Mouse (Mus musculus): ENCODE data around the gene Uroc1. TPM values are rescaled to one million over a fixed set of nuclear protein-coding genes. Genes with fewer than 3 reads are reported as not detected.

Uroc1 gene
- polyA plus RNA-seq, 1 experiment from 2014 or later: 3.0 TPM

DNA sequence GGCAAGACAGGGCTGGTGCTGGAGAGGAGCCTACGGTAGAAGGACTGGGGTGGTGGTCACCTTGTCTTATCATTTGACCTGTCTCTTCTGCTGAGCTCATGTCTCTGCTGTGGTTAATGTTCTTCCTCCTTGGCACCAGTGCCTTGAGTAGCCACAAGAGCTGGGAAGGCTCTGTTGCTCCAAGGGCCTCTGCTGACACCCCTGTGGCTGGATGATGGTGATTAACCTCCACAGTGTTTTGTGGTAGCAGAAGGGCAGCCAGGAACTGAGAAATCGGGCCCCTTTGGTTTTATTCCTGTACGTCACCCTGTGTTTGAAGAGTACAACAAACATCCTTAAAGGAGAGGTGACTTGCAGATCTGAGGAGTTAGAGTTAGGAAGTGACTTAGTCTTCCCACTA is 1.2 kb downstream of the Uroc1 start:
- no peaks in the 10 kb centered on the region for H3K27me3 ChIP-seq (replicated peaks; ENCODE audit: control insufficient read depth, insufficient read depth, low read length)
- H3K4me2 ChIP-seq: peak overlapping the region; percentile 29; the same call in 1 of the 2 replicates
- DNase-seq (ENCODE audit: low spot score): no peak
- H3K4me3 ChIP-seq (ENCODE audit: low read depth, low read length): no peak overlapping the region
- no peak overlapping the region for H3K9ac ChIP-seq (ENCODE audit: low read depth, low read length)
- H3K27ac ChIP-seq (ENCODE audit: low read depth, low read length): no peak overlapping the region
- no peak for ATAC-seq (replicated peaks; ENCODE audit: low FRiP score)
- no peaks in the 10 kb centered on the region for H3K36me3 ChIP-seq (ENCODE audit: control insufficient read depth, insufficient read depth, low read length)
- H3K4me1 ChIP-seq (replicated peaks; ENCODE audit: control insufficient read depth, insufficient read depth, low read length): no peaks in the 10 kb centered on the region
- H3K9me3 ChIP-seq (ENCODE audit: control insufficient read depth, low read length): no peaks in the 10 kb centered on the region
- whole genome bisulfite sequencing: 52% methylated on average over 3 of the region's 3 CpGs

DNA sequence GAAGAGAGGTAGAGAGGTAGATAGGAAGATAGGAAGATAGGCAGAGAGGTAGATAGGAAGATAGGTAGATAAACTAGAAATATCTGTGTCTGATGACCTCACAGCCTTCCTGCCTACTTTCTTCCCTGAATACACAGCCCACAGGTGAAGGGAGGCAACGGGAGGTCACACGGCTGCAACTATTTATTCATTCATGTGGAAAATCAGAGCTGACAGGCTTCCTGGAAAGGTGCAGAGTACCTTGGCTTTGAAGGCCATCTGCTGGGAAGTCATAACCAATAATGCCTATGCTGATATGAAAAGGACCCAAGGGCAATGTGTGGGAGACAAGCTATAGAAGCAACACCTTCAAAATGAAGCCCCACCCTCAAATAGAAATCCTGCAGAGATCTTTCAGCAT is 9.3 kb downstream of the Uroc1 start:
- ATAC-seq (replicated peaks; ENCODE audit: low FRiP score): no peak
- H3K27me3 ChIP-seq (replicated peaks; ENCODE audit: control insufficient read depth, insufficient read depth, low read length): no peaks in the 10 kb centered on the region
- DNase-seq (ENCODE audit: low spot score): no peak
- no peak overlapping the region for H3K4me2 ChIP-seq
- no peak overlapping the region for H3K4me3 ChIP-seq (ENCODE audit: low read depth, low read length)
- no peak overlapping the region for H3K9ac ChIP-seq (ENCODE audit: low read depth, low read length)
- WGBS: 72% methylated on average over 2 of the region's 2 CpGs
- H3K36me3 ChIP-seq (ENCODE audit: control insufficient read depth, insufficient read depth, low read length): no peaks in the 10 kb centered on the region
- no peaks in the 10 kb centered on the region for H3K9me3 ChIP-seq (ENCODE audit: control insufficient read depth, low read length)
- no peaks in the 10 kb centered on the region for H3K4me1 ChIP-seq (replicated peaks; ENCODE audit: control insufficient read depth, insufficient read depth, low read length)
- H3K27ac ChIP-seq (ENCODE audit: low read depth, low read length): no peak overlapping the region

DNA sequence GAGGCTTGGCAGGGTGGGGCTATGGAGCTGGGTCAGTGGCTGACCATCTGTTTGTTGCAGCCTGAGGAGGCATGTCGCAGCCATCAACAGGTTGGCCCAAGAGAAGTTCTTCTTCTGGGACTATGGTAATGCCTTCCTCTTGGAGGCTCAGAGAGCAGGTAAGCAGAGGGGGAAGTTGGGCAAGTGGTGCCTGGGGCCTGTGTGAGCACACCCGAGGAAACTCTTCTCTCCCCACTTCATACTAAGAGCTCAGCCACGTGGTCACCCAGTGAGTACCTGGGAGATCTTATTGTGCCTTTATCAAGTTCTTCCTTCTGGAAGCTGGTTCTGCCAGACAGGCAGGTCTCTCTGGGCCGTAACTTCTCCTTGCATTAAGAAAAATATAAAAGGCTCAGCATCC is 14.1 kb downstream of the Uroc1 start:
- 57% methylated on average over 4 of the region's 4 CpGs for WGBS
- H3K4me3 ChIP-seq (ENCODE audit: low read depth, low read length): no peak overlapping the region
- no peak overlapping the region for H3K4me2 ChIP-seq
- H3K36me3 ChIP-seq (ENCODE audit: control insufficient read depth, insufficient read depth, low read length): no peaks in the 10 kb centered on the region
- no peaks in the 10 kb centered on the region for H3K4me1 ChIP-seq (replicated peaks; ENCODE audit: control insufficient read depth, insufficient read depth, low read length)
- DNase-seq (ENCODE audit: low spot score): no peak
- H3K9ac ChIP-seq (ENCODE audit: low read depth, low read length): no peak overlapping the region
- no peak overlapping the region for H3K27ac ChIP-seq (ENCODE audit: low read depth, low read length)
- no peaks in the 10 kb centered on the region for H3K9me3 ChIP-seq (ENCODE audit: control insufficient read depth, low read length)
- ATAC-seq (replicated peaks; ENCODE audit: low FRiP score): no peak
- no peaks in the 10 kb centered on the region for H3K27me3 ChIP-seq (replicated peaks; ENCODE audit: control insufficient read depth, insufficient read depth, low read length)

DNA sequence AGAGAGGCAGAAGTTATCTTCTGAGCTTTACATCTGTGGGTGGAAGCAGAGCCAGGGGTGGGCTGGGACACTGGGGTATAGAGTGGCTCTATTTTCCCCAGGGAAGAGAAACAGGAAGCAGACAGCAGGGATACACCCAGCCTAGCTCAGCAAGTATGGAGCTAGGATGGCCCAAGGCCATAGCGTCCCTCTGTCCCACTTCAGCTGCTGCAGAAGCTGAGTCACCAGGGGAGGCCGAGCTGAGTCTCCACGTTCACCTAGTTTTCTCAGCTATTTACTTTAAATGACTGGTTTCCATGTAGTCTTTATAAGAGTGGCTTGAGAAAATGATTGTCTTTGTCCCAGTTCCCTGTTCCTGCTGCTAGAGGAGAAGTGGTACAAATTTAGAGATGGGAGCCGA is 15.4 kb downstream of the Uroc1 start:
- no peak overlapping the region for H3K9ac ChIP-seq (ENCODE audit: low read depth, low read length)
- H3K4me1 ChIP-seq (replicated peaks; ENCODE audit: control insufficient read depth, insufficient read depth, low read length): no peaks in the 10 kb centered on the region
- no peak overlapping the region for H3K4me3 ChIP-seq (ENCODE audit: low read depth, low read length)
- no peaks in the 10 kb centered on the region for H3K36me3 ChIP-seq (ENCODE audit: control insufficient read depth, insufficient read depth, low read length)
- ATAC-seq (replicated peaks; ENCODE audit: low FRiP score) (no peak), DNase-seq (ENCODE audit: low spot score) (no peak)
- no peak overlapping the region for H3K27ac ChIP-seq (ENCODE audit: low read depth, low read length)
- H3K9me3 ChIP-seq (ENCODE audit: control insufficient read depth, low read length): no peaks in the 10 kb centered on the region
- WGBS: 76% methylated on average over 4 of the region's 4 CpGs
- no peaks in the 10 kb centered on the region for H3K27me3 ChIP-seq (replicated peaks; ENCODE audit: control insufficient read depth, insufficient read depth, low read length)
- H3K4me2 ChIP-seq: no peak overlapping the region

DNA sequence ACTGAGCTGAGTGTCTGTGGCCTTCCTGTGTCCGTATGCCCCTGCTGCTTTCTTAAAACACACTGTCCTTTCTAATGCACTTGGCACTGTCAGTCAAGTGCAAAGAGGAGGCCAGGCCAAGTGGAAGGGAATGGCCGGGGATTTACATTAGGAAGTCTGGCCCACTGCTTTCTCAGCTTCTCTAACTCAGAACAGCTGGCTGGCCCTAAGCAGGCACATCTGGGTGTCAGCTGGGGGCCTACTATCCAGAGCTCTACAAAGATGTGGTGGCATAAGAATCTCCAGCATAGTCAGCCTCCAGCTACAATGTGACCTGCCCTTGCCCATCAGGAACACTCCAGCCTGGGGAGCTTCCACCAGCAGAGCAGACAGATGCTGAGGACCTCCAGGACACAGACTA is 16.9 kb downstream of the Uroc1 start:
- Histone ChIP-seq H3K4me2 (no peak overlapping the region), H3K27me3 (replicated peaks; ENCODE audit: control insufficient read depth, insufficient read depth, low read length) (no peaks in the 10 kb centered on the region), H3K4me1 (replicated peaks; ENCODE audit: control insufficient read depth, insufficient read depth, low read length) (no peaks in the 10 kb centered on the region), H3K9me3 (ENCODE audit: control insufficient read depth, low read length) (no peaks in the 10 kb centered on the region), H3K9ac (ENCODE audit: low read depth, low read length) (no peak overlapping the region), H3K27ac (ENCODE audit: low read depth, low read length) (no peak overlapping the region), H3K36me3 (ENCODE audit: control insufficient read depth, insufficient read depth, low read length) (no peaks in the 10 kb centered on the region), H3K4me3 (ENCODE audit: low read depth, low read length) (no peak overlapping the region)
- ATAC-seq (replicated peaks; ENCODE audit: low FRiP score) (no peak), DNase-seq (ENCODE audit: low spot score) (no peak)
- WGBS: 60% methylated on average over 2 of the region's 2 CpGs

DNA sequence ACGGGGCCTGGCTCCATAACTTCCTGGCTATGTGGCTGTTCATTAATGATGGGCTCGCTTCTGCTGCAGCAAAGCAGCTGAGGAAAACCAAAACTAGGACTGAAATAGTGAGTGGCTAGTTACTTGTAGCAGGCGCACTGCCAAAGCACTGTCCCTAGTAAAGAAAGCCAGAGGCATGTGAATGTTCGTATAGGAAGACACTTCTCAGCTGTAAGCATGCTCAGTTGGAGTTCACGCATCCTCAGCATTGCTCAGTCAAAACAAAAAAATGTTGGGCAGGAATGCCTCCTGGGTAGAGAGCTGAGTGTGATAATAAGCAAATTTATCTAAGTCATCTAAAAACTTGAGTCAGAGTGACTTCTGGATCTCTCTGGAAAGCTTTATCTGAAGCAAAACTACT is 25.1 kb downstream of the Uroc1 start:
- Histone ChIP-seq H3K4me1 (replicated peaks; ENCODE audit: control insufficient read depth, insufficient read depth, low read length) (peaks cover 4% of the 10 kb centered on the region), H3K9ac (ENCODE audit: low read depth, low read length) (no peak overlapping the region), H3K36me3 (ENCODE audit: control insufficient read depth, insufficient read depth, low read length) (no peaks in the 10 kb centered on the region), H3K9me3 (ENCODE audit: control insufficient read depth, low read length) (no peaks in the 10 kb centered on the region), H3K4me2 (no peak overlapping the region), H3K4me3 (ENCODE audit: low read depth, low read length) (no peak overlapping the region), H3K27ac (ENCODE audit: low read depth, low read length) (no peak overlapping the region), H3K27me3 (replicated peaks; ENCODE audit: control insufficient read depth, insufficient read depth, low read length) (no peaks in the 10 kb centered on the region)
- no peak for ATAC-seq (replicated peaks; ENCODE audit: low FRiP score)
- no peak for DNase-seq (ENCODE audit: low spot score)
- 66% methylated on average over 5 of the region's 5 CpGs for WGBS

DNA sequence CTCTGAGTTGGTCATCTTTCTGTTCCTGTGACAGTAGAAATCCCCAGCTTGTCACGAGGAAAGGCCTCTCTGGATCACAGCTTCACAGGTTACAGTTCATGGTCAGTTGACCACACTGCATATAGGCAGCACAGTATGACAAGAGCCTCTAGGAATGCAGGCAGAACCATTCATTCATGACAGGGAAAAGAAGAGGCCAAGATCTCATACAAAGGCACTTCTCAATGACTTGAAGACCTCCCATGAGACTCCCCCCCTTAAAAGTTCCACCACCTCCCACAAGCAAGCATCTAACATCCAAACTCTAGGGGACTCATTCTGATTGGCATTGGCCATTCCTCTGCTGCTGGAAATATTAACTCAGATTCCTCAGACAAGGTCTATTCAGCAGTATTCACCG is 26.4 kb downstream of the Uroc1 start:
- no peak overlapping the region for H3K9ac ChIP-seq (ENCODE audit: low read depth, low read length)
- WGBS: 71% methylated on average over 2 of the region's 2 CpGs
- H3K9me3 ChIP-seq (ENCODE audit: control insufficient read depth, low read length): no peaks in the 10 kb centered on the region
- H3K27me3 ChIP-seq (replicated peaks; ENCODE audit: control insufficient read depth, insufficient read depth, low read length): no peaks in the 10 kb centered on the region
- DNase-seq (ENCODE audit: low spot score) (no peak), ATAC-seq (replicated peaks; ENCODE audit: low FRiP score) (no peak)
- H3K4me1 ChIP-seq (replicated peaks; ENCODE audit: control insufficient read depth, insufficient read depth, low read length): peaks cover 4% of the 10 kb centered on the region
- no peak overlapping the region for H3K4me3 ChIP-seq (ENCODE audit: low read depth, low read length)
- no peak overlapping the region for H3K4me2 ChIP-seq
- no peak overlapping the region for H3K27ac ChIP-seq (ENCODE audit: low read depth, low read length)
- no peaks in the 10 kb centered on the region for H3K36me3 ChIP-seq (ENCODE audit: control insufficient read depth, insufficient read depth, low read length)

DNA sequence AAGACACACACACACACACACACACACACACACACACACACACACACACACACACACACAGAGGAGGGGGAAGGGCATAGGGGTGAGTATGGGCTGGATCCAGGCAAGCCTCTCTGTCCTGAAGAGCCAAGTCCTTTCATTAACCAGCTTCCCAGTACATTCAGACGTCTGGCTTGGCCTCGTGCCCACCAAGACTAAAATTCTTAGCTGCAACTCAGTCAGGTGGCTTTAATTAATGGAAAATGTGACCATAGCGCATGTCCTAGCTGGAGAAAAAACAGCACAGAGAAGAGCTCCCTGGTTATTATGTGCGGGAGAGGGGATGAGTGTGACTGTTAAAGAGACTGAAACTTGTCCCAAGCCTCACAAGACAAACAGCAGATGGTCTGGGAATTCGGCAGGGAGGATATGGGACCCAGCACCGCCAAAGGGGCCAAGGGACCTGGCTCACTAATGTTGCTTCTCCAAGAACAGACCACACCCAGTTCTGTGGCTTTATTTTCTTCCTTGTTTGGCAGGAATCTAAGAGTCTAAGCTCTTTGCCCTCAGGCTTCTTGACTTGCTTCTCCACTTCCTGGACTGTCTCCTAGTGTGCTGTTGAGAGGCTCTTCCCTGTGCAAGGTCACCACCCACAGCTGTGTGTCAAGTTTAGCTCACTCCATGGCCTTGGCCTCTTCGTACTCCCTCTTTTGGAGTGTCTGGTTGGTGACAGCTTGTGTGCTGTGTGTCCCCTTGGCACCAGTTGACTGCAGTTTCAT is 27.1 kb downstream of the Uroc1 start:
- Histone ChIP-seq H3K9ac (ENCODE audit: low read depth, low read length) (no peak overlapping the region), H3K9me3 (ENCODE audit: control insufficient read depth, low read length) (no peaks in the 10 kb centered on the region), H3K4me2 (no peak overlapping the region), H3K4me1 (replicated peaks; ENCODE audit: control insufficient read depth, insufficient read depth, low read length) (peaks cover 4% of the 10 kb centered on the region), H3K27me3 (replicated peaks; ENCODE audit: control insufficient read depth, insufficient read depth, low read length) (no peaks in the 10 kb centered on the region), H3K4me3 (ENCODE audit: low read depth, low read length) (no peak overlapping the region), H3K27ac (ENCODE audit: low read depth, low read length) (no peak overlapping the region), H3K36me3 (ENCODE audit: control insufficient read depth, insufficient read depth, low read length) (no peaks in the 10 kb centered on the region)
- WGBS: 59% methylated on average over 7 of the region's 7 CpGs
- DNase-seq (ENCODE audit: low spot score) (no peak), ATAC-seq (replicated peaks; ENCODE audit: low FRiP score) (0 out of 2 replicates have a peak, but pooled peaks have one; percentile 13)

DNA sequence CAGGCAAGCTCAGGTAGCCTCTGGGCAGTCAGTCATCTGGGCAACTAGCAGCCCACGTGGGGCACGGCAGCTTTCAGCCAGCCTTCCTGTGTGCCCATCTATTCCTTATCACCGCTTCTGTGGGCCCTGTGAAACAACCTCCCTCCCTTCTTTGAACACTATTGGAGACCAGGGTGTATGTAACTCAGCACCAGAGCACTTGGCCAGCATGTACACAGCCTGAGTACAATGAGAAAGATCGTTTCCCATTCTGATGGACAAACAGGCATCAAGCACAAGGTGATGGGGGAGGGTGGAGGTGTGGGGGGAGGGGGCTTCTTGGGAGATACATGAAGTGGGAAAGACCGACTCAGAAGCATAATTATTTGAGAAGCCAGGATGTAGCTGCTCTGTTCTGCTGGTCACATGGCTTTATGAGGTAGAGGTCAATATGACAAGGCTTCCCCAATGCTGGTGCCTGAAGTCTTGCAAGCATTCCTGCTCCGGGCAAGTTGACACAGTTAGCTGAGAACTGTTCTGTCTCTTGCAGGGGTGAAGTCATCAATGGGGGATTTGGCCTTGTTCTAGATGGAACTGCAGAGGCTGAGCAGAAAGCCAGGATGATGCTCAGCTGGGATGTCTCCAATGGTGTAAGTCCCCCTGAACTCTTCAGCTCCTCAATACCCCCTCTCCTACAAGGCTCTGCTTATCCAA is 28.0 kb downstream of the Uroc1 start:
- H3K9me3 ChIP-seq (ENCODE audit: control insufficient read depth, low read length): no peaks in the 10 kb centered on the region
- H3K27me3 ChIP-seq (replicated peaks; ENCODE audit: control insufficient read depth, insufficient read depth, low read length): no peaks in the 10 kb centered on the region
- H3K9ac ChIP-seq (ENCODE audit: low read depth, low read length): no peak overlapping the region
- no peaks in the 10 kb centered on the region for H3K36me3 ChIP-seq (ENCODE audit: control insufficient read depth, insufficient read depth, low read length)
- H3K27ac ChIP-seq (ENCODE audit: low read depth, low read length): no peak overlapping the region
- H3K4me2 ChIP-seq: no peak overlapping the region
- 73% methylated on average over 6 of the region's 6 CpGs for WGBS
- peaks cover 4% of the 10 kb centered on the region for H3K4me1 ChIP-seq (replicated peaks; ENCODE audit: control insufficient read depth, insufficient read depth, low read length)
- no peak overlapping the region for H3K4me3 ChIP-seq (ENCODE audit: low read depth, low read length)
- ATAC-seq (replicated peaks; ENCODE audit: low FRiP score) (no peak), DNase-seq (ENCODE audit: low spot score) (no peak)
